Mouse (Mus musculus): ENCODE data around the gene Gm5431. TPM values are rescaled to one million over a fixed set of nuclear protein-coding genes. Genes with fewer than 3 reads are reported as not detected.

The Gm5431 gene
- total RNA-seq, 2 experiments from 2014 or later: 0.50 to 0.65 TPM

DNA sequence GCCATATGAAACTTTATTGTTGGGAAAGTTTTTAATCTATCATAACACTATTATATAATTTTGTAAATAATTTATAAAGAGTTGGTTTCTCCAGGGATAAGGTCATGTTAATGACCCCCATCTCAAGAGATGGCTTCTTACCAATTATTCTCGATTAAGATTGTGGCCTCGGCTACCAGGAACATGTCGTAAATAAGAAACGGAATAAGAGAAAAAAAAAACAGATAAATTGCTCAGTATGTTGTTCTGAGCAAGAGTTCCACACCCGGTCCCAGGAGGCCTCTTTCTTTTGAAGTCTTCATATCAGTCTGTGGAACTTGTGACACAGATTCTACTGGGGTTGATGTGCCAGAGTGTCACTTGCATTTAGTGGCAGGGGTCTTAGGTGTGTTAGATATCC is 60.8 kb downstream of the Gm5431 start:
- intact Hi-C loops (cut with DNase I): no loop called here
- DNase-seq: no peak

DNA sequence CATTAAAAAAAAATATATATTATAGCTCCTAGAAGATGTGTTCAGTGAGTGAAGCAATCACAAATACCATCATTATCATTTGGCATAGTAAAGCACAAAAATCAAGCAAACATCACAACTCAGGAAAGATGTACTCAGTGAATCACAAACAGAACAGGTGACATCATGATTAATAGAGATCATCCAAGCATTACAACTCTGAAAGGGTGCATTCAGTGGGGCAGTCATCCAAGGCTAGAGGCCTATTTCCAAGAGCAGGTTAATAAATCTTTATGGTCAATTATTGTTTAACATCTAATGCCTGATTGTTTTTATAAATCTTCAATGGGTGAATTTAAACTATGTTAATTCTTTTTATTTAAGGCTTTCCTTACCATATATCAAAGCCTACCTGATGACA is 61.2 kb downstream of the Gm5431 start:
- DNase-seq: no peak
- intact Hi-C loops (cut with DNase I): no loop called here

GRCm38 (mm10) chr11:48838879-48839680 is 62.9 kb downstream of the Gm5431 start:
- intact Hi-C loops (cut with DNase I): no loop called here
- no peak for DNase-seq

- no peak for DNase-seq
- intact Hi-C loops (cut with DNase I): no loop called here
Observed at GRCm38 (mm10) chr11:48838181-48838797, 63.7 kb downstream of the Gm5431 start.

Other genes starting within 250 kb of the Gm5431 start
- gene Rack1, start 101.9 kb downstream of the Gm5431 start, total RNA-seq (2021): 100 to 1,000 TPM; 530 to 563 TPM
- gene Trim41, start 84.9 kb downstream of the Gm5431 start, total RNA-seq (2021): 10 to 100 TPM; 27.9 to 30.1 TPM
- gene Trim7, start 76.1 kb downstream of the Gm5431 start, total RNA-seq (2021): 10 to 100 TPM; 10.1 to 12.8 TPM
- 1 to 10 TPM; 2.9 to 5.0 TPM for gene Gm12184, start 75.6 kb downstream of the Gm5431 start, total RNA-seq (2021)
- gene Irgm1, start 30.5 kb downstream of the Gm5431 start, total RNA-seq (2021): 1 to 10 TPM; 6.5 to 9.5 TPM
- 1 to 10 TPM; 2.4 to 3.6 TPM for gene Psme2b, start 44.0 kb upstream of the Gm5431 start, total RNA-seq (2021)
- gene Olfr56, start 76.7 kb upstream of the Gm5431 start, total RNA-seq (2021): under 1 TPM; 0.14 to 0.17 TPM
- 1 to 10 TPM; 3.4 to 4.7 TPM for gene 9930111J21Rik1, start 77.2 kb upstream of the Gm5431 start, total RNA-seq (2021)
- under 1 TPM; 0.17 to 0.45 TPM for gene Gm12185, start 90.0 kb upstream of the Gm5431 start, total RNA-seq (2021)
- under 1 TPM; 0.53 to 0.55 TPM for gene Tgtp1, start 92.0 kb upstream of the Gm5431 start, total RNA-seq (2021)
- gene 9930111J21Rik2, start 149.0 kb upstream of the Gm5431 start, total RNA-seq (2021): 1 to 10 TPM; 6.8 to 7.3 TPM
- not detected for gene Tgtp2, start 162.0 kb upstream of the Gm5431 start, total RNA-seq (2021)
- 1 to 10 TPM; 1.7 to 2.2 TPM for gene Ifi47, start 174.4 kb upstream of the Gm5431 start, total RNA-seq (2021)
- 1 to 10 TPM; 1.1 to 1.5 TPM for gene Olfr1396, start 212.7 kb upstream of the Gm5431 start, total RNA-seq (2021)
- not detected for gene Olfr1395, start 240.1 kb upstream of the Gm5431 start, total RNA-seq (2021)

Measured in heart, postnatal 10 days (tissue).